Mouse (Mus musculus) subcutaneous adipose tissue, adult 2 months (tissue): ENCODE measurements around the gene Pla2g12a. TPM values are rescaled to one million over a fixed set of nuclear protein-coding genes. Genes with fewer than 3 reads are reported as not detected.

Source experiments
- polyA plus RNA-seq: library from polyadenylated mRNA; depleted of rRNA; stranded (reverse); fragments of >200 nt; gene quantifications from 2 replicates; pipeline ENCODE4 v1.2.3, GENCODE M21; 2012; ENCODE audit warnings: low replicate concordance; rRNA removed

The Pla2g12a gene
- 63.5 and 83.3 TPM in 2 replicates for polyA plus RNA-seq

DNA sequence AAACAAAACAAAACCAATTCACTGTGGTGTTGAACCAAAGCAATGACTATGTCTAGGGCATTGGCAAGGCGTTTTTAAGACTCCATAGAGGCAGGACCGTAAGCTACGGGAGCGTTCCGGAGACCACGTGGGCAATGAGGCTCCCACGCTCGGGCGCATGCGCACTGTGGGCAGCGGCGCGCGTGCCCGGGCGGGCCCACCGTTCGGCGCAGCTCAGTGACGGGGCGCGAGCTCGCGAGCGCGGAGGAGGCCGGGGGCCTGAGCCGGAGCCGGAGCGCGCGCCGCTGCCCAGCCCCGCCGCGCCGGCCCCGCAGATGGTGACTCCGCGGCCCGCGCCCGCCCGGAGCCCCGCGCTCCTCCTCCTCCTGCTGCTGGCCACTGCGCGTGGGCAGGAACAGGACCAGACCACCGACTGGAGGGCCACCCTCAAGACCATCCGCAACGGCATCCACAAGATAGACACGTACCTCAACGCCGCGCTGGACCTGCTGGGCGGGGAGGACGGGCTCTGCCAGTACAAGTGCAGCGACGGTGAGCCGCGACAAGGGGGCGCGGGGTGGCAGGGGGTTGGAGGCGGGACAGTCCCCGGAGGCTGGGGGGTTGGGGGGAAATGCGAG lies at the start of gene Pla2g12a:
TSS of gene Pla2g12a (plus strand) at position 202 of the 617 bp plus-strand sequence.

DNA sequence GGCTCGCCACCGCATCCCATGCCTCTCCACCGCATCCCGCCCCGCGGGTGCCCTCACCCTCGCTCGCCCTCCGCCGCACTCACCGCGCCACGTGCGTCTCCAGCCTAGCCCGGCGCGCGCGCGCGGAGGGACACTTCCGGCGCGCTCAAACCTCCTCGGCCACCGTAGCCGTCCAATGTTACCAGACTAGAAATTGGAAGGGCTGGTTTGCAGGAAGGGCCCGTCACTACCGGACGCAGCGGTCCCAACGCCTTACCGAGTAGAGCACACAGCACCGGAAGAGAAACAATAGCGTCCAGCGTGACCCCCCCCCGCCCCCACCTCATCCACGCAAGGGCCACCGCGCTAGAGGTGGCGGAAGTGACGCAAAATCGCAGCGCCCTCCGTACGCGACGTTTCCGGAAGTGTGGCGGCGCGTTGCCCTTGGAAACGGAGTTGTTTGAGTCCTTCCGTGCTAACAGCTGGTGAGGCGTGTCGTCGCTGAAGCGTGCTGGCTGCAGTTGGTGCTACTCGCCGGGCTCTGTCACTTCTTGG lies 47.3 kb upstream of the Pla2g12a start, which contains the start of gene Gar1:
TSS of gene Gar1 (minus strand) at position 362 of the 534 bp plus-strand sequence.

DNA sequence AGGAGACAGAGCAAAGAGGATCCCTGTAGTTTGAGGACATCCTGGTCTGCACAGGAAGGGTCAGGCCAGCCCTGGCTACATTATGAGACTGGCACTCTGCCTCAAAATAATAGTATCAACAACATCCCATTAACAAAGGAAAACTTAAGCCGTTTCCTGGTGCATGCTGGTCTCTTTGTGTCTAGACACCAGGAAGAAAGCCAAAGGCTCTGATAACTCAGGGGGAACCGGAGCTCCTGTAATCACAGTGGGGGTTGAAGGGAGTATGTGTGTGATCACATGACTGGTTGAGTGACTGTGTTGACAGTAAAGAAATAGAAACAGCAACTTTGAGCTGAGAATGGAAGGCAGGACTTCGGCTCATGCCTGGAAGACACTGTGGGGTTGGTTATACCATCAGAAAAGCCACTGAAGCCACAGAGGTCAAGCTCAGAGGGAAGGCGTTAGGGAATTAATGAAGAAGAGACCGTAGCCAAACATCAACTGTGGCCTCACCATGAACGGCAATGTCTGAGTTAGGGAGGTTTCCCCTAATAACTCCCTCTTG lies 42.9 kb upstream of the Pla2g12a start, which contains the start of gene Cfi:
TSS of gene Cfi (plus strand) at position 497 of the 547 bp plus-strand sequence.

DNA sequence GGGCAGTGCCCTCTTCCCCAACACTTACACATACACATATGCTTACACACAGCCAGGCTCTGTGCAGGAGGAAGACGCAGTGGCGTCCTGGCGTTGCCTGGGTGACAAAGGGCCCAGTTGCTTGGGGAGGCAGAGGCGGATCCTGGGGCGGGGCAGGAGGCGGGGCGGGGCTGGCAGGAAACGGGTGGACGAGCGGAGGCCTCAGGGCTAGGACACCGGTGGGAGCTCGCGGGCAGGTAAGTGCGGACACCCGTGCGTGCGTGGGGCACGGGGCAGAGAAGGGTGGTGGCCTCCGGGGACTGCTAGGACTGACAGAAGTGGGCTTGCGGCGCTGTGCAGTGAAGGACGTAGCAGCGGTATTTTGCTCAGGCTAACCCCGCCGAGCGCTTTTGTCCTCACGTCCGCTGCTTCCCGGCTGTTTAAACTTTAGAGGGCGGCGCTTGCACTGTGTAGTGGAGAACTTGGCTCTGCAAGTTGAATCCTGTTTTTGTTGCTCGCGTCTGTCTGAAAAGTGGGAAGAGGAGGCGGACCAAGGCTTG lies 22.9 kb downstream of the Pla2g12a start, which contains the start of gene Casp6:
TSS of gene Casp6 (plus strand) at position 155 of the 539 bp plus-strand sequence.

Other genes with a start within 250 kb of the Pla2g12a start
- gene Egf, start 123.3 kb upstream of the Pla2g12a start, polyA plus RNA-seq: 0.98 and 4.6 TPM in 2 replicates
- gene Lrit3, start 74.6 kb upstream of the Pla2g12a start, polyA plus RNA-seq: not detected in 2 replicates
- 0.10 TPM in 1 of 2 replicates, not detected in the other for gene Rrh, start 56.0 kb upstream of the Pla2g12a start, polyA plus RNA-seq
- gene Gar1, start 47.2 kb upstream of the Pla2g12a start, polyA plus RNA-seq: 11.7 and 37.4 TPM in 2 replicates
- 0.85 and 11.9 TPM in 2 replicates for gene Cfi, start 42.7 kb upstream of the Pla2g12a start, polyA plus RNA-seq
- gene Casp6, start 22.8 kb downstream of the Pla2g12a start, polyA plus RNA-seq: 32.5 and 44.0 TPM in 2 replicates
- 7.3 and 13.9 TPM in 2 replicates for gene Mcub, start 91.6 kb downstream of the Pla2g12a start, polyA plus RNA-seq
- 56.6 and 76.3 TPM in 2 replicates for gene Sec24b, start 182.9 kb downstream of the Pla2g12a start, polyA plus RNA-seq